ENCODE assay signal across 21 mouse cellular contexts in the genomic region with DNA sequence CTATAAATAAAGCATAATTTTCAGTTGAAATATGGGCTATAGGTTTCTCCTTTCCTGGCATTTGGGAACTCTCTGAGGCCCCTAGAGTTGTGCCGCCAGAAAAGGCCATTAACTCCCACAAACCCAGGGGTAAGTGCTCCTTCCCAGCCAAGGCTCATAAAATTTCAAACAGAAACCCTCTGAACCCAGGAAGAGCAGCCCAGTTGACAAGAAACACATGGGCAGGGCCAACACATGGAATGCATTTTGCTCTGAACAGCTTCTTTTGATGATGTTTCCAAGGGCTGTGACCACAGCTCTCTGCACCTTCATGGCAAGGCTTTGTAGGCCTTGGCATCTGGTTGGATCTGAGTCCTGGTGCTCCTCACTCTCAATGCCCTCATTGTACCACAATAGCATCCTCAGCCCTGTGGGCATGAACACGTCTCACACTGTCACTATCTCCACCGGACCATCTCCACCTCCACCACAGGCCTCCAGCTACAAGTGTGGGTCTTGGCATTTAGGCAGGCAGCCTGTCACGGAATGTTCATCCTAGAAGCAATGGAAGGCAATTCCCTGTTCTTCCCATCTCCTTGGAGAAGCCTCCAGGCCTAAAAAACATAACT.
A peak's percentile ranks its signal among the peaks of the same experiment; 100 is the strongest.
DNase-seq lines count a peak whose midpoint lies in the region; ATAC-seq and TF ChIP-seq lines count a peak whose summit lies in the region.
"Had no signal": no experiment of that assay in that cellular context is flagged by ENCODE, and none has a peak within 500 bp of the region (broad histone marks: within the 10 kb centered on the region; RNA-seq: fewer than 3 reads in every experiment).

No protein-coding gene starts in this region.

- DNase-seq in embryo, embryonic 10 days (ENCODE audit: low spot score): peak; percentile 30
- no peak for DNase-seq in embryo, embryonic 9.5 days (ENCODE audit: extremely low spot score)
- DNase-seq in 3T3-L1 (ENCODE audit: low read depth, low spot score): peak; percentile 40
- DNase-seq in gastrocnemius, postnatal 25 days: no peak
- no peak for DNase-seq in liver, postnatal 0 days
- DNase-seq: adrenal gland, postnatal 14 days; cerebellum, adult 9-11 months; forebrain, postnatal 0 days; kidney, adult 2 months; kidney, postnatal 4 days; lung, adult 2 months; lung, postnatal 36 days; thymus, postnatal 25 days had no signal

- TF ChIP-seq EP300 in liver, postnatal 0 days (IDR thresholded peaks at IDR 0.05; ENCODE audit: low read depth): no peak

- no peak overlapping the region for H3K4me3 ChIP-seq in embryonic facial prominence, embryonic 13.5 days
- H3K4me3 ChIP-seq in limb, embryonic 12.5 days (replicated peaks): no peak overlapping the region
- H3K4me3 ChIP-seq in hindbrain, embryonic 16.5 days (ENCODE audit: low read length): no peak overlapping the region
- H3K4me3 ChIP-seq in liver, postnatal 0 days (ENCODE audit: low read depth, low read length): no peak overlapping the region
- H3K4me3 ChIP-seq: forebrain, embryonic 10.5 days; heart, embryonic 13.5 days; hindbrain, embryonic 15.5 days had no signal

- no peaks in the 10 kb centered on the region for H3K9me3 ChIP-seq in embryonic facial prominence, embryonic 13.5 days
- H3K9me3 ChIP-seq in limb, embryonic 12.5 days: no peaks in the 10 kb centered on the region
- H3K9me3 ChIP-seq in hindbrain, embryonic 16.5 days (ENCODE audit: control insufficient read depth, low read length): no peaks in the 10 kb centered on the region
- H3K9me3 ChIP-seq in liver, postnatal 0 days (ENCODE audit: low read length): no peaks in the 10 kb centered on the region
- H3K9me3 ChIP-seq: forebrain, embryonic 10.5 days; G1E; hindbrain, embryonic 15.5 days had no signal

- H3K27me3 ChIP-seq in embryonic facial prominence, embryonic 13.5 days: no peaks in the 10 kb centered on the region
- H3K27me3 ChIP-seq in limb, embryonic 12.5 days: no peaks in the 10 kb centered on the region
- no peaks in the 10 kb centered on the region for H3K27me3 ChIP-seq in hindbrain, embryonic 16.5 days (replicated peaks; ENCODE audit: control insufficient read depth, insufficient read depth, low read length)
- H3K27me3 ChIP-seq in liver, postnatal 0 days (ENCODE audit: insufficient read depth, low read length): no peaks in the 10 kb centered on the region
- H3K27me3 ChIP-seq: hindbrain, embryonic 15.5 days had no signal

- H3K4me1 ChIP-seq in embryonic facial prominence, embryonic 13.5 days: peaks cover 29% of the 10 kb centered on the region
- H3K4me1 ChIP-seq in limb, embryonic 12.5 days (replicated peaks): peaks cover 21% of the 10 kb centered on the region
- no peaks in the 10 kb centered on the region for H3K4me1 ChIP-seq in hindbrain, embryonic 16.5 days (ENCODE audit: control insufficient read depth, insufficient read depth, low read depth, low read length)
- no peaks in the 10 kb centered on the region for H3K4me1 ChIP-seq in liver, postnatal 0 days (ENCODE audit: insufficient read depth)
- H3K4me1 ChIP-seq: forebrain, embryonic 10.5 days; heart, embryonic 13.5 days; hindbrain, embryonic 15.5 days had no signal

- 49% methylated on average over 4 of the region's 4 CpGs for WGBS in embryonic facial prominence, embryonic 13.5 days
- WGBS in limb, embryonic 12.5 days: 44% methylated on average over 4 of the region's 4 CpGs
- WGBS in hindbrain, embryonic 16.5 days: 94% methylated on average over 4 of the region's 4 CpGs
- WGBS in liver, postnatal 0 days (ENCODE audit: insufficient replicate concordance): 66% methylated on average over 4 of the region's 4 CpGs

- no peak overlapping the region; the same call in 1 of the 2 replicates for H3K4me2 ChIP-seq in embryonic facial prominence, embryonic 13.5 days
- H3K4me2 ChIP-seq in limb, embryonic 12.5 days: no peak overlapping the region
- no peak overlapping the region for H3K4me2 ChIP-seq in hindbrain, embryonic 16.5 days (ENCODE audit: low read length)
- H3K4me2 ChIP-seq in liver, postnatal 0 days (ENCODE audit: low read depth, low read length): no peak overlapping the region
- H3K4me2 ChIP-seq: heart, embryonic 13.5 days; hindbrain, embryonic 15.5 days; liver, embryonic 11.5 days had no signal

- H3K36me3 ChIP-seq in embryonic facial prominence, embryonic 13.5 days: no peaks in the 10 kb centered on the region
- H3K36me3 ChIP-seq in limb, embryonic 12.5 days: no peaks in the 10 kb centered on the region
- no peaks in the 10 kb centered on the region for H3K36me3 ChIP-seq in hindbrain, embryonic 16.5 days (ENCODE audit: control insufficient read depth, insufficient read depth, low read length)
- no peaks in the 10 kb centered on the region for H3K36me3 ChIP-seq in liver, postnatal 0 days (replicated peaks; ENCODE audit: insufficient read depth, low read length)
- H3K36me3 ChIP-seq: forebrain, embryonic 10.5 days; G1E; heart, embryonic 13.5 days; hindbrain, embryonic 15.5 days had no signal

- H3K9ac ChIP-seq in embryonic facial prominence, embryonic 13.5 days: no peak overlapping the region
- H3K9ac ChIP-seq in limb, embryonic 12.5 days (replicated peaks): no peak overlapping the region
- H3K9ac ChIP-seq in hindbrain, embryonic 16.5 days (ENCODE audit: low read depth, low read length): no peak overlapping the region
- no peak overlapping the region for H3K9ac ChIP-seq in liver, postnatal 0 days (replicated peaks)
- H3K9ac ChIP-seq: forebrain, postnatal 0 days; heart, embryonic 13.5 days; hindbrain, embryonic 15.5 days had no signal

- peak overlapping the region; percentile 62 for H3K27ac ChIP-seq in embryonic facial prominence, embryonic 13.5 days
- H3K27ac ChIP-seq in limb, embryonic 12.5 days: peak overlapping the region; percentile 86
- no peak overlapping the region for H3K27ac ChIP-seq in hindbrain, embryonic 16.5 days (ENCODE audit: low read depth, low read length)
- no peak overlapping the region for H3K27ac ChIP-seq in liver, postnatal 0 days (ENCODE audit: low read depth)
- H3K27ac ChIP-seq: forebrain, embryonic 10.5 days; heart, embryonic 13.5 days; hindbrain, embryonic 15.5 days had no signal

- no peak for ATAC-seq in embryonic facial prominence, embryonic 13.5 days (ENCODE audit: insufficient number of reproducible peaks, insufficient read depth, low FRiP score, low TSS enrichment, low read depth)
- ATAC-seq in limb, embryonic 12.5 days (ENCODE audit: insufficient number of reproducible peaks, insufficient read depth, low FRiP score, low TSS enrichment, low read depth): peak; percentile 73; the same call in 1 of the 2 replicates
- no peak for ATAC-seq in hindbrain, embryonic 16.5 days
- ATAC-seq in liver, postnatal 0 days: no peak
- ATAC-seq: forebrain, postnatal 0 days had no signal

- TF ChIP-seq CTCF in liver, postnatal 0 days (IDR thresholded peaks at IDR 0.05; ENCODE audit: low read depth): no peak

Comparison
In these comparisons a context has a peak if more than half of its experiments do, and no peak if none do; other contexts are left out.
1. DNase-seq: peak in embryo, embryonic 10 days (single experiment) and 3T3-L1 (single experiment); none in embryo, embryonic 9.5 days (single experiment), gastrocnemius, postnatal 25 days (single experiment) and liver, postnatal 0 days (single experiment).
2. H3K27ac ChIP-seq: peak in embryonic facial prominence, embryonic 13.5 days (single experiment) and limb, embryonic 12.5 days (single experiment); none in hindbrain, embryonic 16.5 days (single experiment) and liver, postnatal 0 days (single experiment).